Mouse (Mus musculus): ENCODE data around the gene Pip5k1b.

The Pip5k1b gene

DNA sequence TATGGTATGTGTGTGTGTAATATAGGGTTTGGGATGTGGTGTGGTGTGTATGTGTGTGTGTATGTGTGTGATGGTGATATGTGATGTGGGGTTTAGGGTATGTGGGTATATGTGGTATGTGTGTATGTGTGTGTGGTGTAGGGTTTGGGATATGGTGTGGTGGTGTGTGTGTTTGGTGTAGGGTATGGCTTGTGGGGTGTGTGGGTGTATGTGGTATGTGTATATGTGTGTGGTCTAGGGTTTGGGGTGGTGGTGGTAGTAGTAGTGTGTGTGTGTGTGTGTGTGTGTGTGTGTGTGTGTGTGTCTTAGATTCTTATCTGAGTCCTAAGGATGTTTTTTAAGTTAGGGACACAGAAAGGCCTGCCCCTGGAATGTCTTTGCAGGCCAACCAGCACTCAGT, 37.3 kb downstream of the Pip5k1b start:
- no peak for DNase-seq (ENCODE audit: inconsistent ontology term)

DNA sequence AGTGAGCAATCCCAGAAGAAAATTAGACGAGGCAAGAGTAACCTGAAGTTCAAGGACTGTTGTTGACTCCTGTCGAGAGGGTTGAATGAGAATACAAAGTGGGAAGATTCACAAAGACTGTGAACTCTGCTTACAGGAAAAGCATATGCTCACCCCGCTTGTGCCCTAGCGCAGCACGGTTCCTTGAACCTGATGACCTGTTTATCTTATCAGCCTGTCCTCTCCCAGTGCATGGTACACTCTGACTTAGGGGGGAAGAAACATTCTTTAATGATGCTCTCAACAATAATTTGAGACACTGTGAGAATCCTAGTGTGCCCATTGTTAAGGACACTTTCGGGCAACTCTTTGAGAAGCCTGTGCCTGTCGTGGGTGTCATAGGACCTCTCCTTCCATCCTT, 38.6 kb downstream of the Pip5k1b start:
- DNase-seq (ENCODE audit: inconsistent ontology term): no peak

DNA sequence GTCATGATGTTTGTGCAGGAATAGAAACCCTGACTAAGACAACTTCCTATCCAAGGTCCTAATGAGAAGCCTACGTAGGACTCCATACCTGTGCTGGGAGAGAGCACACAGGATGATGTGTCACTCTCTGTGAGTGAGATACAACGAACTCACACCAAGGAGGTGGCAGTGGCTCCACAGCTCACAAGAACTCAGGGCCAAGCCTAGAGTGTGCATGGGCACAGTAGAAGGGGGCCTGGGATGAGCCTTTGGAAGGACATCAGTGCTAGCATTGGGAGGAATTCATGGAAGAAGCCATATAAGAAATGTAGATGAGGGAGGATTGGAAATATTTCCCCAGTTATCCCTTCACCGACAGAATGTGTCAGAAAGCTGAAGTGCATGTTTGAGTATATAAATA, 39.7 kb downstream of the Pip5k1b start:
- no peak for DNase-seq (ENCODE audit: inconsistent ontology term)

DNA sequence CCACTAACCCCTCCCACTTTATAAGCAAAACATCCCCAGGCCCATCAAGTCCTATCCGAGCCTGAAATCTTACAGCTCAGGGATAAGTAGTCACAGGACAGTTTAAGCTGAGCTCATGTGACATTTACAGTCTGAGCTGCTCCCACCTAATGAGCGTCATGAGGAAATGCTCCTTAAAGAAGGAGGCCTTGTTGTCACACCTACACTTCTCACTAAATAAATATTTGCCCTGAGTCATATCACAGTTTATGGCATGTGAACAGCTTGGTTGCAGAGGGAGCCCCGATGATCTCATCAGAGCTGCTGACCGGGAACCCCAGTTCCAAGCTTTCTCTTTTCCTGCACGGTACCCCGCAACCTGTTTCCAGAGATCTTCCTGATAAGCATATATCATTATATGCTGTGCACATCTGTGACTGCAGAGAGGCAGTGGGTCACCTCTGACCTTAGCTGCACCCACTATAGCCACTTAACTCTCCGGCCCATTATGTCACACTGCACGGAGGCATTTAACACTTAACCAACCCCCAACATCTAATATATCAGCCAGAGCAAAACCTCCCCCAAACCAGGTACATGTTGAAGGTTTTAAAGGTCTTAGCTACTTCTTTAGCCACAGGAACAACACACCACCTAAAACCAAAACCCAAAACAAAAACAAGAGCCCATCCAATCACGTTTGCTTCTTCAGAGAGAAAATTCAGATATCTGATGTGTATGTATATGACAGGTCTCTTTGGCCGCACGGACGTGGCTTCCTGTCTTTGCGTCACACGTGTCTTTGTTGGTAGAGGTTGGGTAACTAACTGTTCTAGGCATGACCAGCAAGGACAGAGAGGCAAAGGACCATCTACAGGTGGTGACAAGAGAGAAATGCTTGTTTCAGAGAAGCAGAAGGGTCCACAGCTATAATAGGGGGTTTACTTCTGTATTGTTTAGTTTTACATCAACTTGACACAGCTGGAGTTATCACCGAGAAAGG, 40.7 kb downstream of the Pip5k1b start:
- no peak for DNase-seq (ENCODE audit: inconsistent ontology term)

DNA sequence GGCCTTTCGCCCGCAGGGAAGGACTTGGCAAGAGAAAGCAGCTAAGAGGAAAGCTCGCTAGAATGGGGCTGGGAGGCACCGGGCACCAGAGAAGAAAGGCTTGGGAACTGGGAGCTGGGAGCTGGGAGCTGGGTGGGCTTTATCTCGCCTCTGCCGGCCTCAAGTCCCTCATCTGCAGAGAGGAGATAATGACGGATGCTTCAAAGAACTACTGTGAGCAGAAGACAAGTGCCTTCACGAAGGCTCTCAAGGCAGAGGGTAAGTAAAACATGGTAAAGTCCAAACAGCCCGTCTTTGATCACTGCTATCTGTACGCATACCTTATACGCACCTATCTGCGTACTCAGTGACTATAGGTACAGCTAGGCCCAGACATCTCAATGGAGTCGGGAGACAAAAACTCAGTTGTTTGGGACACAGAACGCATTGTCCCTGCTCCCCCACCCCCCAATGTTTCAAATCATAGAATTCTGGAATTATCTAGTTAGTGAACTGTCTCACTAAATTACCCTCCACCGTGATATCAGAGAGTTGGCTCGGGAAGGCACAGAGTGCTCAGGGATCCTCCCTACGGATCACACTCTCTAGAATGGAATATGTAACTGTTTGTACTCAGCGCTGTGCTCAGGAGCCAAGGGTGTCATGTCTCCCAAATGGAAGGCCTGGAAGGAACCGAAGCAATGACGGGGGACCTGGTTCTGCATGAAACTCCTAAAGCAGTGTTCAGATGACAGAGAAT, 42.4 kb downstream of the Pip5k1b start:
- DNase-seq (ENCODE audit: inconsistent ontology term): peak; percentile 39

GRCm38 (mm10) chr19:24511939-24512338, 43.7 kb downstream of the Pip5k1b start:
- no peak for DNase-seq (ENCODE audit: inconsistent ontology term)

DNA sequence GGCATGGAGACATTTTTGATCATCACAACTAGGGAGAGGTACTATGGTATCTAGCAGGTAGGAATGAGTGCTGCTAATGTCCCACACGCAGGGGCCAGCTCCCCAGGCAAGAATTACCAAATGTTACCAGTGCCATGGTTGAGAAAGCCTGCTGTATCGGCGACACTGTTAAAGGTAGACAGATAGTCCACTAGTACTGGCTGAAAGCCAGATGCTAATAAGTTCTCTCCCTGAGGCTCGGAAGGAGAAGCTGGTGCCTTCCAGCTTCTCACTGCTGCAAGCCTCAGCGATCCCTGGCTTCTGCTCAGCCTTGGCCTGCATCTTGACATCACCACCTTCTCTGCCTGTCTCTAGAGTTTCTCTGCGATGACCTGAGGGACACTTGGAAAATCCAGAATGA, 46.3 kb downstream of the Pip5k1b start:
- DNase-seq (ENCODE audit: inconsistent ontology term): no peak

DNA sequence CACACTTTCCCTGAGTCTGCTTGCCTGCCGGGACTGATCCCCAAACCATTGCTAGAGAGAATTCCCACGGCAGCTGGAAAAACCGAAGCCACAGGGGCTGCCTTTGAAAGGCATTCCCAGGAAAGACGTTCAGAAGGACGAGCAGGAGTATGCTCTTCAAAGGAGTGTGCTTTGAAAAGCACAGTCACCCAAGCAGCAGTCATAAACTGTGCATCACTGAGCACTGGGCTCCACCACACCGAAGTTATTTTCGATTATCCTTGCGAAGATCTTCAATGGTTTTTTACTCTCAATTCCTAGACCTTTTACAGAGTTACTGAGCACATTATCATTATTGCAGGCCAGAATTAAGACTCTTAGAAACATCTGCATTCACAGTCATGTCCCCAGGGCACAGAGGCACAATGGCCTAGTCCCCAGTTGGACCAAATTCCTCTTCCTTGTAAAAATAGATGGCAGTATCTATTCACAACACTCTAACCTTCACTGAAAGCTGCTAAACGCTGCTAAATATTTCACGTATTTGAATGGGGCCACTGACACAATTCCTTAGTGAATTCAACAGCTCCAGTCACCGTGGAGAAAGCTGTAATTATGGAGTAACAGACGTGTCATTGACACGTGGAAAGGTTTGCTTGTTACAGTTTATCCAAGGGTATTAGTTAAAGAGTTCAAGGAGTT, 47.4 kb downstream of the Pip5k1b start:
- peak; percentile 71 for DNase-seq (ENCODE audit: inconsistent ontology term)

GRCm38 (mm10) chr19:24502736-24503421, 52.8 kb downstream of the Pip5k1b start:
- DNase-seq (ENCODE audit: inconsistent ontology term): no peak

DNA sequence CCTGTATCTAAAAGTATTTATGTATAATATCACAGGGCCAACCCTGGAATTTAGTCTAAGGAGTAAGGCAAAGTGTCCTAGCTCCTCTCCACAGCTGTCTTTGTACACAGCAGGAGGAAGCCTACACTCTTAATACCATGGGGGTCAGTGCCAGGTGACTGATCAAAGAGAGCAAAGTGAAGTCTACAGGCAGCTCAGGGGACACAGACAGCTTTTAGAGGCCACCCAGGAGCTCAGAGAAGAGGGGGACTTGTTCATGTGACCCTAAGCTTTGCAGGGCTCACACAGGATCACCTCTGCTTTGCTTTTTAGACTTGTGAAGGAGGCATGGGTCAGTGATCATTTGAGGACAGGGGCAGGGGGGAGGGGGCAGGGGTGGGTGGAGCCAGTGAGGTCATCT, 54.1 kb downstream of the Pip5k1b start:
- no peak for DNase-seq (ENCODE audit: inconsistent ontology term)

- no peak for DNase-seq (ENCODE audit: inconsistent ontology term)
Measured at GRCm38 (mm10) chr19:24500431-24500830, 55.2 kb downstream of the Pip5k1b start.

GRCm38 (mm10) chr19:24499291-24499690, 56.4 kb downstream of the Pip5k1b start:
- no peak for DNase-seq (ENCODE audit: inconsistent ontology term)

GRCm38 (mm10) chr19:24493887-24494286, 61.8 kb downstream of the Pip5k1b start:
- no peak for DNase-seq (ENCODE audit: inconsistent ontology term)

GRCm38 (mm10) chr19:24491824-24492223, 63.8 kb downstream of the Pip5k1b start:
- no peak for DNase-seq (ENCODE audit: inconsistent ontology term)

DNA sequence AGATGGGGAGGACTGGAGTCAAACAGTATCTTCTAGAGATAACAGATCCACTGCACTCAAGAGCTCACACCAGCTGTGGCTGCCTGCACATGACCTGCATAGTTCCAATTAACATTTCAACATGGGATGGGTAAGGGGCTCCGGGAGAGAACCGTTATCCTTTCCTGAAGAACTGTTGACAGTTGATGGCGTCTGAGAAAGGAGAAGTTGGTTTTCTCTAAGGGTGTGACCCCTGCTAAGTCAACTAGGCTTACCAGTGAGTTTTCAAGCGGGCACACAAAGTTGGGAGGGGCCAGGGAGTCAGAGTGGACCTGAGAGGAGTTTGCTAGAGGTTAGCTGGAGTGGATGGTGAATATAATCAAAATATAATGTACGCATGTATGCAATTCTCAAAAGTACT, 65.4 kb downstream of the Pip5k1b start:
- no peak for DNase-seq (ENCODE audit: inconsistent ontology term)

DNA sequence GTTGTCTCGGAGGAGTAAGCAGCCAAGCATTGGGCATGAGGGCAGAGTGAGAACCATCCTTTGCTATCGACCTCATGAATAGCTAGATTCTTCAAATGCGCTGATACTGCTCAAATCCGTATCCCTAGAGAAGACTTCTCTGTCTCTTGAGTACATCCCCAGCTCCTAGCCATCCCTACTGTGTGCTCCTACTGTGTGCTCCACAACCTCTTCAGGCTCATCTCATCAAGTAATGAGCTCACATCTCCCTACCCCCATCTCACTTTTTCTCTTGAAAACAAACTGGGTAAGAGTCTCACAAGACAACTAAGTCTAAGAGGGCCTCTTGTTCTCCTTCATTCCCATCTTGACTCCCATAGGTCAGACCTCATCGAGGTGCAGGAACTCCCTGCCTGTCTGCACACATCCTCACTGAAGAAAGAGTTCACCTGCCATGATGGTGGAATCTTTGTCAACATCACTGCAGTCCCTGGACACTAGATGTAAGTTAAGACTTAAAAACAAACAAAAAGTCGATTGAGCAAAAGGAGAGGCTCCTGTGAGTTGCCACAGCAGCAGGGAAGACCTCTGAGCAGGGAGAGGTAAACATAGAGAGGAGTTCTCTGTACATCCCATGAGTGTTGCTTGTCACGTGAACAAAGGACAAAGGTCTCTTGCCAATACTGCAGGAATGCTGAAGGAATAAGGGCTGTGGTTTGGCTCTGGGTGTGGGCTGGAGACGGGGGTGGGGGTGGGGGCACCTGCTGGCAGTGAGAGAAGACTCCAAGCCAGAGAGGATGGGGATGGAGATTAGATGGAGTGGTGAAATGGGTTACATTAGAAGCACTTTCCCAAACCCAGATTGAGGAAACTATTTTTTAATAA, 69.0 kb downstream of the Pip5k1b start:
- peak; percentile 64 for DNase-seq (ENCODE audit: inconsistent ontology term)

DNA sequence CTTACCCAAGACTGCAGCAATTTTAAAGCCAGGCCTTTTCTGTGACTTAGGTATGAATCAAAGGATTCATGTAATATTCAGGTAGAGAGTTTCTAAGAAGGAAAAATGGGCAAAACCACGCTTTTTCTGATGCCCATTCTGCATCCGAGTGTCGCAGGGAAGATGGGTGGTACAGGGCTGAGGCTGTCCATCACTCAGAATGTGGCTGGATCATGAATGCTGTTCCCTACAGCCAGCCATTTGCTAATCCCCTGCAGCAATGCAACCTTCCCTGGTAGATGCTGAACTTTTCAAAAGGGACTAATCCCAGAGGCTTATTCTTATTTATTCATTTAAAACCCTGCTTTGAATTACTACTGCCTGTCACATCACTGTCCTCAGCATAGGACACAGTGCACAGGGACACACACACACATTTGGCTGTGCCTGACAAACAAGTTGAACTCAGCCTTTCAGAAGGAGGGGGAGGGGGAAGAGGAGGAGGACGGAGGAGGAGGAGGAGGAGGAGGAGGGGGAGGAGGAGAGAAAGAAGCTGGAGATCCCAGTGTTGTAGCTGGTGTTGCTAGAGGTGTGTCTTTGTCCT, 71.0 kb downstream of the Pip5k1b start:
- no peak for DNase-seq (ENCODE audit: inconsistent ontology term)

DNA sequence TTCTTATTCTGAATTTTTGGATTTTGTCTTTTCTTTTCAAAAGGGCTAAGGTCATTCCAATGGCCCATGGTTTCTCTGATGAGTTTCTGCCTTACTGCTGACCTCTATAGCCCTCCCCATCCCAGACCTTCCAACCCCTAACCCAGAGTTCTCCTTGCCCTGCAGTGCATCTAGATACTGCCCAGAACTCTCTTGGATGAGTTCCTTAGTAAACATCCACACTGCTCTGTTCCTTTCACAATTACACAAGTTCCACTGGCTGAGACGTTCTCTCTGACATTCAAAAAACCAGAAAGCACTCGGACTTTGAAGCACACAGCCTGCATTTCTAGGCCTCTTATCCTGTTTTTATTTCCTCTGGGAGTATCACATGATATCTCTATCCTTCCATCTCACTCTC, 74.8 kb downstream of the Pip5k1b start:
- no peak for DNase-seq (ENCODE audit: inconsistent ontology term)

- DNase-seq (ENCODE audit: inconsistent ontology term): peak; percentile 98
Measured at GRCm38 (mm10) chr19:24476929-24477882, 78.5 kb downstream of the Pip5k1b start, which contains the start of gene Fam122a. TSS of gene Fam122a (minus strand) at chr19:24477356.
